Mouse (Mus musculus) heart, embryonic 11.5 days (tissue): ENCODE measurements at regions not wholly inside any gene's neighbourhood (a gene's known extent, or its start where the extent isn't known, plus 50 kb on each side); places are given as distances from the start of the nearest gene placed in this dataset.

Experiments
- ATAC-seq: fragments of 200-750 bp; cut with Nextera tagmentation; replicated peaks from 2 replicates; pipeline ENCODE4 v1.8.0; 2017; ENCODE audit warnings: moderate library complexity; ENCODE audit not compliant: insufficient number of reproducible peaks, low FRiP score, low TSS enrichment
- H3K27ac ChIP-seq: fragments of 300-500 bp; sonication (generic); 2 replicates; pipeline ENCODE4 v1.5.1; 2014; ENCODE audit warnings: mild to moderate bottlenecking, low read depth, low read length
- H3K27me3 ChIP-seq: fragments of 300-500 bp; sonication (generic); 2 replicates; pipeline ENCODE4 v1.6.1; 2014; ENCODE audit warnings: mild to moderate bottlenecking, low read length, mixed read lengths; ENCODE audit not compliant: control insufficient read depth, insufficient read depth
- H3K36me3 ChIP-seq: fragments of 300-500 bp; sonication (generic); 2 replicates; pipeline ENCODE4 v1.6.1; 2014; ENCODE audit warnings: mild to moderate bottlenecking, low read length, moderate library complexity, mixed read lengths; ENCODE audit not compliant: control insufficient read depth, insufficient read depth
- H3K4me1 ChIP-seq: fragments of 300-500 bp; sonication (generic); 2 replicates; pipeline ENCODE4 v1.6.1; 2014; ENCODE audit warnings: low read length; ENCODE audit not compliant: control insufficient read depth, insufficient read depth
- H3K4me2 ChIP-seq: fragments of 300-500 bp; sonication (generic); 2 replicates; pipeline ENCODE4 v1.6.1; 2014; ENCODE audit warnings: mild to moderate bottlenecking, moderate library complexity
- H3K4me3 ChIP-seq: fragments of 300-500 bp; sonication (generic); 2 replicates; pipeline ENCODE4 v1.5.1; 2014; ENCODE audit warnings: low read depth, low read length
- H3K9ac ChIP-seq: fragments of 300-500 bp; sonication (generic); 2 replicates; pipeline ENCODE4 v1.6.1; 2014; ENCODE audit warnings: mild to moderate bottlenecking, low read depth, low read length, moderate library complexity
- H3K9me3 ChIP-seq: fragments of 300-500 bp; sonication (generic); replicated peaks from 2 replicates; pipeline ENCODE4 v1.6.1; 2016; ENCODE audit warnings: low read length; ENCODE audit not compliant: control insufficient read depth
- WGBS: fragments of 180-500 bp; shearing (Covaris S2); extraction: QIAGEN DNeasy Blood & Tissue Kit; methylation state at CpG from one replicate; pipeline ENCODE4 v1.1.7; 2014; ENCODE audit not compliant: insufficient replicate concordance; 5-methylcytosine and 5-hydroxymethylcytosine counted together

DNA sequence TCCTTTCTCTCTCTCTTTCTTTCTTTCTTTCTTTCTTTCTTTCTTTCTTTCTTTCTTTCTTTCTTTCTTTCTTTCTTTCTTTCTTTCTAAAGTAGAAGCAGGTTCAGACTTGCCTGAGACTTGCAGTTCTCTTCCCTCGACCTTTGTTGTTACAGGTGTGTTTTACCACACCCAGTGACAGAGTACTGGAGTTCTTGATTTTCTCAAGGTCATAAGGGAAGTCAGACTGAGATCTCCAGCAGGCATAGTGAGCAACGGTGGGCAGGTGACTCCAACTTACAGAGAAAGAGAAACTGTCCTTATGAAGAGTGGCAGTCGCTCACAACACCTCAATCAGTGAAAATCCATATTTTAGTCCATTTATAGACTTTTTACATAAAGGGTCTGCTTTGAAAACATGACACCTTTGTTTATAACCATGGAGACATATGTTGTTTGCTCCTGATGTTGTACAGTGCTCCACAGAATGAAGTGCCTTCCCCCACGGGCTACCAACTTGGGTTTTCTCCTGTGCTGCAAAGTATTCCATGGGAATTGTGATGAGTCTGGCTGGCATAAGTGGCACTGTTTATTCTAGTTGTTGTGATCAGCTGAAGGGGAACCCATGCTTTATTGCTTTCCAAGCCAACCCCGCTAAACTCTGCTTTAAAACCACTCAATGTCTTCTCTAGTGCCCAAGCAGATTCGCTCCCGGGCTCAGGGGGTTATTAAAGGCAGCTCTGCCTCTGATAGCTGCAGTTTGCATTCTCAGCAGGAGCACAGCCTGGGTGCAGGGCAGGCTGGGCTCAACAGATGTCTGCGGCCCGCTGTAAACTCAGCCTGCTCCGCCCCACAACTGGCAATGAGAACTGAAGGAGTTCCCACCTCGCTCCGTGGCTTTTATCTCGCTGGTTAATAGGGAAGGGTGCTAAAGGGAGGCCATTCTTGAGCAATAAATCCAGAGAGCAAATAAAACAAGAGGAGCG is 132.6 kb upstream of the Jade1 start:
- Histone ChIP-seq H3K27me3 (no peaks in the 10 kb centered on the region), H3K4me3 (no peak overlapping the region), H3K9me3 (no peaks in the 10 kb centered on the region), H3K9ac (no peak overlapping the region), H3K4me1 (peaks cover 13% of the 10 kb centered on the region; the same call in 1 of the 2 replicates), H3K27ac (no peak overlapping the region), H3K4me2 (peak overlapping the region; percentile 7; the same call in 1 of the 2 replicates), H3K36me3 (no peaks in the 10 kb centered on the region)
- WGBS: 18% methylated on average over 14 of the region's 14 CpGs
- ATAC-seq: no peak

DNA sequence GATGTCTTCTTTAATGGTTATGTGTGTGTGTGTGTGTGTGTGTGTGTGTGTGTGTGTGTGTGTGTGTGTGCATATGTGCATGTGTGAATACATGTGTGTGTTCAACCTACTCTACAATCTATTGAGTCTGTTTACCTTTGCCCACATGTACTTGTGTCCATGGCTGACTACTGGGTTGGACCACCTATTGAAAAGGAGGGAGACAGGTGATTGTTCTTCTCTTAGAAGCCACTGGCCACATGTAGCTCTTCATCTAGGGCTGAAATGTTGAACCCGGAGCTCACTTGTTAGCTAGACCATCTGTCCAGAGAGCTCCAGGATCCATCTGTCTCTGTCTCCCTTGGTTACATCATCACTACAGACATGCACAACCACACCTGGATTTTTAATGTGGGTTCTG is 141.8 kb upstream of the Jade1 start:
- Histone ChIP-seq H3K4me2 (no peak overlapping the region), H3K27me3 (no peaks in the 10 kb centered on the region), H3K36me3 (no peaks in the 10 kb centered on the region), H3K9ac (no peak overlapping the region), H3K27ac (no peak overlapping the region), H3K9me3 (no peaks in the 10 kb centered on the region), H3K4me3 (no peak overlapping the region), H3K4me1 (peaks cover 4% of the 10 kb centered on the region)
- no peak for ATAC-seq
- WGBS: 81% methylated on average over 1 of the region's 1 CpGs

DNA sequence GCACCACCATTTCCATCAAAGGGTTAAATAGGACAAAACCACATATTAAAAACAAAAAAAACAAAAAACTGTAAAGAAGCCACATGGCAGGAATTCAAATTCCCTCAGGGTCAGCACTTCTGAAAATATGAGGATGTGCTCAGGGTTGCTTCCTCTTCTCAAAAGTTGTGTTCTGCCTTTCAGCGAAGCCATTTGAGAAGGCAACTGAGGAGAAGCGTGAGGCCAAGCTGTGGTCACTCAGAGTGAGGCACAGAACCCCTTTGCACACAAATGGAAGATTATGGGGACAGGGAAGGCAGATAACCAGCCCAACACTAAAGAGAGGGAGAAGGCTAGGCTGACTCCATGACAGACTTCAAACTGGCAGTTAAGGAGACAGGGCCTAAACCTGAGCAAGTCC is 142.8 kb upstream of the Jade1 start:
- 73% methylated on average over 2 of the region's 2 CpGs for WGBS
- H3K9ac ChIP-seq: no peak overlapping the region
- H3K27me3 ChIP-seq: no peaks in the 10 kb centered on the region
- H3K36me3 ChIP-seq: no peaks in the 10 kb centered on the region
- no peak overlapping the region for H3K4me3 ChIP-seq
- no peaks in the 10 kb centered on the region for H3K9me3 ChIP-seq
- H3K4me2 ChIP-seq: no peak overlapping the region
- H3K27ac ChIP-seq: no peak overlapping the region
- ATAC-seq: no peak
- peaks cover 4% of the 10 kb centered on the region for H3K4me1 ChIP-seq

DNA sequence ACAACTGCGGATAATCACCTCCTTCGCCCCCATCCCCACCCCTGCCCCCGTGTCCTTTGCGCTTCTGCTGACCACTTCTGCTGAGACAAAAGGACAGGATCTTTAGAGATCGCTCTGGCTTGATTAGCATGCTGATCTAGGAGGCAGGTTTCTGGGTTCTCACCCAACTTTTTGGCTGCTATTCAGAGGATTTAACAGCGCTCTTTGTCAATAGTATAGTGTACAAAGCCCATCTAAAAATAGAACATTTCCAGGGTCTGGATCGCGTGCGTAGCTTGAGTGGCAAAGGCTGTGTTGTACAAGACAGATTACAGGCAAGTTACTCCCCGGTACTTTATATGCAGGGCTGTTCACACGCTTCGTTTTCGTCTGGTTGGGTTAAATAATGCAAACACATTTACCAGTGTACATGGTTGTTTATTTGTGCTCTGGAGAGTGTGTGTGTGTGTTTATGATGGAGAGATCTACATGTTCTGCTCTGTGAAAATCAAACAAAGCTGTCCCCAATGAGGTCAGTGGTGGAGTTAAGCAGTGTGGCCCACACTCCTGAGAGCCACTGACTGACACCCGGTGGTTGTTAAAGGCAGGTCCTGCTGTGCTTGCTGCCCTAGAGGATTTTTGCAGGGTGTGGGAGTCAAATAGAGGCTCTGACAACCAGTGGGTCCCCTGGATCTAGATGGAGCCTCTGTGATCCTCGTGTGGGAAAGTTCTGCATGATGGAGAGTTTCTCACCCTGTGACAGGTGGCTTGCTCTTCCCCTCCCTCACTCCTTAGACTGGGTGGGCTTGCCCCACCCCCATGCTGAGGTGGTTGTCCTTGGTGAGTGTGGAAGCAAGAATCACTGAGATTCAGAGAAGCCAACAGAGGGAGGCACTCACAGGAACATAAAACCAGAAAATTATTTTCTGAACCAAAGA is 146.5 kb upstream of the Jade1 start:
- Histone ChIP-seq H3K27ac (peak overlapping the region; percentile 77), H3K9ac (peak overlapping the region; percentile 76), H3K4me2 (peak overlapping the region; percentile 67), H3K27me3 (no peaks in the 10 kb centered on the region), H3K36me3 (no peaks in the 10 kb centered on the region), H3K4me3 (peak overlapping the region; percentile 36), H3K9me3 (no peaks in the 10 kb centered on the region), H3K4me1 (peaks cover 8% of the 10 kb centered on the region)
- peak; percentile 81 for ATAC-seq
- WGBS: 7% methylated on average over 15 of the region's 15 CpGs

DNA sequence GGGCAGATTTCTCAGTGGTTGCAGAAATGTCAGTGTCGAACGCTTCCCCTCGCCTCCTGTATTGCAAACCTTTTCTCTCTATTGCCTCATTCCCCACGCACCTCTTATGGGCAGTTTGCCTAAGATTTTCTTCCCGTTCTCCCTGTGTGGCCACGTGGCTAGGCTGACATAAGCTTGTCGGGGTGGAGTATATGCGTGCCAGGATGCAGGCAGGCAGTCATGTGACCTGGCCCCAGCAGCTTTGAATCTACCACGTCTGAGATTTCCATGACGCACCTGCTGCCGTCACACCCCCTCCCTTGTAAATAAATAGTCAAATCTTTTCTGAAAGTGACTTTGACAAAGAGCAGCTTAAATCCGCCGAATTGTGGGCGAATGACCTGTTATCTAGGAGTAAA is 147.1 kb upstream of the Jade1 start:
- Histone ChIP-seq H3K9ac (peak overlapping the region; percentile 76), H3K9me3 (no peaks in the 10 kb centered on the region), H3K27ac (peak overlapping the region; percentile 77), H3K36me3 (no peaks in the 10 kb centered on the region), H3K4me3 (peak overlapping the region; percentile 36), H3K4me2 (peak overlapping the region; percentile 67), H3K27me3 (no peaks in the 10 kb centered on the region), H3K4me1 (peaks cover 8% of the 10 kb centered on the region)
- WGBS: 4% methylated on average over 14 of the region's 14 CpGs
- peak; percentile 82 for ATAC-seq

DNA sequence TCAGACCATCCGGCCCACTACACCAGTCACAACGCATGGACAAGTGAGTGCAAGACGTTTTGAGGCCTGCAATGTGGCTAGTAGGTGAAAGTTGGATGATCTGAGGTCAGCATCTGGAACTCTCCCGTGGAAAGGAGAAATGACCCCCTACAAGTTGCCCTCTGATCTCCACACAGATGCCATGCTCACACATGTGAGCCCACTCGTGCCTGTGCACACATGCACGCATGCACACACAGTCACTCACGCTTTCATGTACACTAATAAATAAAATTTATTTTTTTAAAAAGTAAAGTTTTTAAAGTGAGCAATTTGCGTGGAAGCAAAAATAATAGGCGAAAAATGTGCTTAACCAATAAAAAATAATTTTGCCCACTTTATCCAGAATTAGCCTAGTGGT is 147.5 kb upstream of the Jade1 start:
- Histone ChIP-seq H3K27ac (no peak overlapping the region), H3K4me3 (no peak overlapping the region)

DNA sequence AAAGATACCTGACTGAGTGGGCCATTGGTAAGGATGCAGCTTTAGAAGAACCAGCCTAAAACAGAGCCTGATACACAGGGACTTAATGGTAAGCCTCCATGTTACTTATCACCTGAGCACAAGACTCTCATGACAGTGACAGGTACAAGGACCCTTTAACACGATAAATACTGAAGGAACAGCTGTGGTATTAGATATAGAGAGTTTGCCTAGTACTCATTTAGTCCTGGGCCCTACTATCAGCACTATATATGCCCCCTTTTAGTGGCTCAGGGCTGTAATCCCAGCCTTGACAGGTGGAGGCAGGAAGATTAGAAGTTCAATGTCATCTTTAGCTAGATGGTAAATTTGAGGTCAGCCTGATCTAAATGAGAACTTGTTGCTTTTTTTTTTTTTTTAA is 148.0 kb upstream of the Jade1 start:
- Histone ChIP-seq H3K4me3 (no peak overlapping the region), H3K27ac (no peak overlapping the region), H3K27me3 (no peaks in the 10 kb centered on the region), H3K4me2 (no peak overlapping the region), H3K4me1 (peaks cover 8% of the 10 kb centered on the region), H3K9ac (no peak overlapping the region), H3K9me3 (no peaks in the 10 kb centered on the region), H3K36me3 (no peaks in the 10 kb centered on the region)
- 69% methylated on average over 1 of the region's 1 CpGs for WGBS
- no peak for ATAC-seq

More for the DNA sequence above, 147.5 kb upstream of the Jade1 start:
- WGBS: 72% methylated on average over 9 of the region's 9 CpGs
- Histone ChIP-seq H3K4me2 (peak overlapping the region; percentile 67; the same call in 1 of the 2 replicates), H3K9ac (no peak overlapping the region), H3K27me3 (no peaks in the 10 kb centered on the region), H3K4me1 (peaks cover 8% of the 10 kb centered on the region), H3K36me3 (no peaks in the 10 kb centered on the region), H3K9me3 (no peaks in the 10 kb centered on the region)
- no peak for ATAC-seq

DNA sequence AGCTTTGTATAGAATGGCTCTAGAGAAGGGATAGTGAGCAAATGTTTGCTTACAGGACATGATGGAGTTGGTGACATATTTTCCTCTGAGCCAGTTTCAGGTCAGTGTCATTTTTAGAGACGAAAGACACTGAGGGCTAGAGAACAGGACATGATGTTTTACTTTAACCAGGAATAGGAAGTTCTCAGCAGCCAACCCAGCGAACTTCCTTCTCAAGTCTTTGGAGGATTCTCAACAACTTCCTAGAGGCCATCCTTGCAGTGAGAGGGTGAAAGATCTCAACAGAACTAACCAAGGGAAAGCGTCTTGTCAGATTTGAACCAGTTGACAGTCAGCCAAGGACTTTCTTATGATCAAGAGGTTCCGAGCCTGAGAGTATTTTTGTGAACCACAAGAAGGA is 153.7 kb upstream of the Jade1 start:
- no peak for ATAC-seq
- Histone ChIP-seq H3K27ac (no peak overlapping the region), H3K4me2 (no peak overlapping the region), H3K9ac (no peak overlapping the region), H3K36me3 (no peaks in the 10 kb centered on the region), H3K4me3 (no peak overlapping the region), H3K9me3 (no peaks in the 10 kb centered on the region), H3K27me3 (no peaks in the 10 kb centered on the region), H3K4me1 (peaks cover 4% of the 10 kb centered on the region; the same call in 1 of the 2 replicates)
- 70% methylated on average over 4 of the region's 4 CpGs for WGBS
